Mouse (Mus musculus): ENCODE measurements at regions not wholly inside any gene's neighbourhood (a gene's known extent, or its start where the extent isn't known, plus 50 kb on each side); places are given as distances from the start of the nearest gene placed in this dataset.

- Histone ChIP-seq H3K36me3 (no peaks in the 10 kb centered on the region), H3K9me3 (replicated peaks) (no peaks in the 10 kb centered on the region), H3K27ac (no peak overlapping the region), H3K4me3 (replicated peaks) (no peak overlapping the region), H3K4me1 (replicated peaks) (no peaks in the 10 kb centered on the region), H3K9ac (no peak overlapping the region), H3K4me2 (no peak overlapping the region), H3K27me3 (peaks cover 23% of the 10 kb centered on the region; the same call in 1 of the 2 replicates)
- ATAC-seq (ENCODE audit: low read depth): no peak
- 51% methylated on average over 2 of the region's 2 CpGs for WGBS (ENCODE audit: insufficient replicate concordance)
- DNase-seq: no peak
Measured at GRCm38 (mm10) chrX:99632211-99632775, 161.2 kb upstream of the Pja1 start.

DNA sequence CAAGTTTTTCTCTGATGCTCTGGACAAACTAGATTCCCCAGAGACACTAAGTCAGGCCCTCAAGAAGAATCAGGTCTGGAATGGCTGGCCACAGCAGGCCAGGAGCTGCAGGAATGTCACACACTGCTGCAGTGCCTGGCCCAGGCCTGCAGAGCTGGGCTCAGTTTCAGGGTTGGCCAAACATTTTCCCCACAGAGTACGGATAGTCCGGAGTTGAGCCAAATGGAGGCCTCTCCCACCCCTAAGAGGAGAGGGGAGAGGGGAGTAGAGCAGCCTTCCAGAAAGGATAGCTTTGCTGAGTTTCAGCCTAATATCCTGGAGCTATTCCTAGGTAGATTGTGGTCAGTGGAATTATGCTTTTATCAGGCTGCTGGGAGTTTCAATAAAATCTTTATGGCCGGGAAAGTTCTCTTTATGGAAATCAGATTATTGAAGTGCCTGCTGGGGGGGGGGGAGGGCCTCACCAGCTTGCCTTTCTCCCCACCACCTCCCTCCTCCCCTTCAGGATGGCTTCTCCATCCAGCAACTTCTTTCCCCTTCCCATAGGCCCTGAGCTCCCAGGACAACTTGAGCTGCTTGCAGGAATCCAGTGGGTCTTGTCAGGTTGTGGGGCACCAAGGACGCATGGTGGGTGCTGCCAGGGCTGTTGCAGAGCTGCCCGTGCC lies 153.6 kb upstream of the Pja1 start:
- DNase-seq (no peak), ATAC-seq (ENCODE audit: low read depth) (no peak)
- Histone ChIP-seq H3K9ac (no peak overlapping the region), H3K4me2 (no peak overlapping the region), H3K36me3 (no peaks in the 10 kb centered on the region), H3K4me3 (replicated peaks) (no peak overlapping the region), H3K27ac (no peak overlapping the region), H3K4me1 (replicated peaks) (no peaks in the 10 kb centered on the region), H3K9me3 (replicated peaks) (no peaks in the 10 kb centered on the region), H3K27me3 (peaks cover 18% of the 10 kb centered on the region; the same call in 1 of the 2 replicates)
- WGBS (ENCODE audit: insufficient replicate concordance): 53% methylated on average over 5 of the region's 5 CpGs

DNA sequence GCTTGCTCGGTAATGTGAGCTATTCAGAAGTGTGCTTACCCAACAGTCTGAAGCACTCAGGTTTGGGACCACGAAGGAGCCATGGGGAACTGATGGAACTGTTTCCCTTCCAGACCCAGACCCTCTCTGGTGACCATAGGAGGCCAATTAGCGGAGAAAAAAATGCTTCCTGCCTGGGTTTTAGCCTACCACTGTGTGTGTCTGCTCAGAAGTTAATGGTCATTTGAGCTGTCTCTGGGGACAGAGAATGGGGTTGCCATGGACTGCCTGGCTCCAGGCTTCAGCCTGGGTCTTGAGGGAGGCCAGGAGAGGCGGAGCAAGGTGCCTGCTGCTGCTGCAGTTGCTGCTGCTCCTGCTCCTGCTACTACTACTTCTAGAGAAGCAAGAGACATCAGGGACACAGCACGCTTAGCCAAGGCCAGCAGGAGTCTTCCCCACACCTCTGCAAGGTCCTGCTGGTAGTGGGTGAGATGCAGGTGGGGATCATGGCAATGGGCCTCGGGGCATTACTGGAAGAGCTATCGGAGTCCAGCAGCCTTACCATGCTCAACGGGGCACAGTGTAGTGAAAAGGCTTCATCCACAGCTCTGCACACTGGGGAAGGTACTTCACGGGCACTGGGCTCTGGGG lies 141.2 kb upstream of the Pja1 start:
- Histone ChIP-seq H3K4me1 (replicated peaks) (no peaks in the 10 kb centered on the region), H3K36me3 (no peaks in the 10 kb centered on the region), H3K4me3 (replicated peaks) (no peak overlapping the region), H3K27me3 (peaks cover 24% of the 10 kb centered on the region; the same call in 1 of the 2 replicates), H3K27ac (no peak overlapping the region), H3K9ac (no peak overlapping the region), H3K4me2 (no peak overlapping the region), H3K9me3 (replicated peaks) (no peaks in the 10 kb centered on the region)
- DNase-seq (no peak), ATAC-seq (ENCODE audit: low read depth) (no peak)
- WGBS (ENCODE audit: insufficient replicate concordance): 54% methylated on average over 9 of the region's 9 CpGs

- 54% methylated on average over 5 of the region's 5 CpGs for WGBS (ENCODE audit: insufficient replicate concordance)
Measured at GRCm38 (mm10) chrX:99610096-99610495, 139.0 kb upstream of the Pja1 start.

DNA sequence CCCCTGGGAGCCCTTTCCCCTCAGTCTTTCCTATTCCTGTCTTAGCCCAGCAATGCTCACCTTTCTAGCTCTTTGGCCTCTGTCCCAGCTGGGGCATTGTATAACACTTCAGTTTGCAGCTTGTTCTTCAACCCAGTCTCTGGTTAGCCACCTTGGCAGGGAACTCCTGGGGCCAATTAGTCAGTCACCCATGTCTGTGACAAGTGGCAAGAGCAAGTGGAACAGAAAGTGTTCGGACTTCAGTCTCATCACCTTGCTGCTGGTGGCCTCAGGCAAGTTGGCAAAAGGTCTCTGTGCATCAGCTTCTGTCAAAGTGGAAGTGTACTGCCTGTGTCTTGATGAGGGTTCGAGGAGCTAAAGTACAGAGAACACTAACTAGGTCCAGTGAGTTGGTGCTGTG lies 138.5 kb upstream of the Pja1 start:
- 52% methylated on average over 2 of the region's 2 CpGs for WGBS (ENCODE audit: insufficient replicate concordance)

More at GRCm38 (mm10) chrX:99610096-99610495, 139.0 kb upstream of the Pja1 start:
- Histone ChIP-seq H3K9ac (no peak overlapping the region), H3K4me1 (replicated peaks) (no peaks in the 10 kb centered on the region), H3K4me2 (no peak overlapping the region), H3K27me3 (peaks cover 36% of the 10 kb centered on the region; the same call in 1 of the 2 replicates), H3K36me3 (no peaks in the 10 kb centered on the region), H3K4me3 (replicated peaks) (no peak overlapping the region), H3K27ac (no peak overlapping the region), H3K9me3 (replicated peaks) (no peaks in the 10 kb centered on the region)
- DNase-seq (no peak), ATAC-seq (ENCODE audit: low read depth) (no peak)

GRCm38 (mm10) chrX:99608284-99608692 lies 137.2 kb upstream of the Pja1 start:
- peaks cover 33% of the 10 kb centered on the region; the same call in 1 of the 2 replicates for H3K27me3 ChIP-seq
- 57% methylated on average over 2 of the region's 2 CpGs for WGBS (ENCODE audit: insufficient replicate concordance)
- no peaks in the 10 kb centered on the region for H3K4me1 ChIP-seq (replicated peaks)

More for the DNA sequence above, 138.5 kb upstream of the Pja1 start:
- no peaks in the 10 kb centered on the region for H3K36me3 ChIP-seq
- H3K4me1 ChIP-seq (replicated peaks): no peaks in the 10 kb centered on the region
- H3K27me3 ChIP-seq: peaks cover 36% of the 10 kb centered on the region; the same call in 1 of the 2 replicates
- DNase-seq (no peak), ATAC-seq (ENCODE audit: low read depth) (no peak)
- no peak overlapping the region for H3K27ac ChIP-seq
- H3K9me3 ChIP-seq (replicated peaks): no peaks in the 10 kb centered on the region
- H3K9ac ChIP-seq: no peak overlapping the region
- H3K4me2 ChIP-seq: no peak overlapping the region
- H3K4me3 ChIP-seq (replicated peaks): no peak overlapping the region

DNA sequence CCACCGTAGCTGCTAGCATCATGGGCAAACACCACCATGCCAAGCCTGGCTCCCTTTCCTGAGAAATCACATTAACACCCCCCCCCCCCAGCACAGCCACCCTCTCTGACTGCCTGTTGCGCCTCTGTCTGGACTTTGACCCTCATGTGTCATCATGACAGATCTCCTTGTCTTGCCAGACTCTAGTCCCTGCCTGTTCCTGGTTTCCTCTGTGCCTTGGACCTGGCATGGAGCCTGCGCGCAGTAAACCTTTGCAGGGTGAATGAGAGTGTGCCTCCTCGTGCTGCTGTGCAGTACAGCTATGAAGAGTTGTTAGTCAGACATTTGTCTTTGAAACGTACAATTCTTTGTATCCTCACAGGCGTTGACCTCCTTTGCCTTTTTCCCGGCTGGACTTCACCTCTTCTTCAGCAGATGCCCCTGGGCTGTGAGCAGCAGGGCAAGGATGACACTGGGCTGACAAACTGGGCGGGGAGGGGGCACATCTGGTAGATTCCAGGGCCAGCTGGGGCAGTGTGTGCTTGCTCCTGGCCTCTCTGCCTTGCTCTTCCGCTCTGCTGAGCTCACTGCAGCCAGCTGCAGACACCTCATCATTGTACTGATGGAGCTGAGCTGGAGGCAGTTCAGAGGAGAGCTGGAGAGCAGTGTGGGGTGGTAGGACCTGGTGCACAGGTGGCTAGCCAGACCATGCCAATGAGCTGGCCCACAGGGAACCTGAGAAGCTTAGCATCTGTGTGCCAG lies 134.2 kb upstream of the Pja1 start:
- H3K9me3 ChIP-seq (replicated peaks): no peaks in the 10 kb centered on the region
- no peaks in the 10 kb centered on the region for H3K4me1 ChIP-seq (replicated peaks)
- H3K36me3 ChIP-seq: no peaks in the 10 kb centered on the region
- H3K27ac ChIP-seq: no peak overlapping the region
- H3K27me3 ChIP-seq: peaks cover 31% of the 10 kb centered on the region; the same call in 1 of the 2 replicates
- 57% methylated on average over 10 of the region's 10 CpGs for WGBS (ENCODE audit: insufficient replicate concordance)
- no peak overlapping the region for H3K9ac ChIP-seq
- no peak overlapping the region for H3K4me2 ChIP-seq
- ATAC-seq (ENCODE audit: low read depth) (no peak), DNase-seq (no peak)
- H3K4me3 ChIP-seq (replicated peaks): no peak overlapping the region

More at GRCm38 (mm10) chrX:99608284-99608692, 137.2 kb upstream of the Pja1 start:
- no peak overlapping the region for H3K4me2 ChIP-seq
- ATAC-seq (ENCODE audit: low read depth) (no peak), DNase-seq (no peak)
- H3K9ac ChIP-seq: no peak overlapping the region
- no peaks in the 10 kb centered on the region for H3K9me3 ChIP-seq (replicated peaks)
- no peak overlapping the region for H3K27ac ChIP-seq
- no peaks in the 10 kb centered on the region for H3K36me3 ChIP-seq
- H3K4me3 ChIP-seq (replicated peaks): no peak overlapping the region

- no peak for DNase-seq
- H3K9ac ChIP-seq: no peak overlapping the region
- peaks cover 19% of the 10 kb centered on the region; the same call in 1 of the 2 replicates for H3K27me3 ChIP-seq
- H3K4me1 ChIP-seq (replicated peaks): no peaks in the 10 kb centered on the region
- no peaks in the 10 kb centered on the region for H3K36me3 ChIP-seq
- H3K4me3 ChIP-seq (replicated peaks): no peak overlapping the region
- 38% methylated on average over 6 of the region's 6 CpGs for WGBS (ENCODE audit: insufficient replicate concordance)
- H3K9me3 ChIP-seq (replicated peaks): no peaks in the 10 kb centered on the region
- ATAC-seq (ENCODE audit: low read depth): no peak
- no peak overlapping the region for H3K4me2 ChIP-seq
- H3K27ac ChIP-seq: no peak overlapping the region
Measured at GRCm38 (mm10) chrX:99603714-99604113, 132.6 kb upstream of the Pja1 start.

DNA sequence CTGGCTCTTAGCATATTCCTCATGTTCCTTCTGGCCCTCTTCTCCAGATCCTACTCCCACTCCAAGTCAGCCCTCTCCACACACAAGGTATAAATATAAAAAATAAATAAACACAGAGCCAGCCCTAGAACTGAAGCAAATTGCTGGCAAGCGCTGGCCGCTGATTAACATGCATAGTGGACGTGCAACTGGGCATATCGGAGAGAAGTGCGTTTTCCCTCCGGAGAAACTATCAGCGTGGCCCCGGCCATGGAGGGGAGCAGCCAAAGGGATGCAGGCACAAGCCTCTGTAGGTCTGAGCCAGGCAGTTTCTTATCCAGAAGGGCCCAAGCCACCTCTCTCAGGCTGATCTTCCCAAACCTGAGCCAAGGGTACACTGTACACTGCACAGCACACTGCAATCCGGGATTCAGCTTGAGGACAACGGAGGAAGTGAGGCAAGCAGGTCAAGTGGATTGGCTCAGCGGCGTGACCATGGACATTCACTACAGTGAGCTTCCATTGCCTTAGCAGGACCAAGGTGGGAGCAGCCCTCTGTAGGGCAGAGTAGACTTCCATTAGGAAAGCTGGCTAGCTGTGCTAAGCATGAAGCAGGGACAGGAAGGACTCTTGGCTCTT lies 131.3 kb upstream of the Pja1 start:
- Histone ChIP-seq H3K36me3 (no peaks in the 10 kb centered on the region), H3K9ac (no peak overlapping the region), H3K4me1 (replicated peaks) (no peaks in the 10 kb centered on the region), H3K4me3 (replicated peaks) (no peak overlapping the region), H3K27ac (no peak overlapping the region), H3K27me3 (peaks cover 13% of the 10 kb centered on the region; the same call in 1 of the 2 replicates), H3K4me2 (no peak overlapping the region), H3K9me3 (replicated peaks) (no peaks in the 10 kb centered on the region)
- 78% methylated on average over 12 of the region's 12 CpGs for WGBS (ENCODE audit: insufficient replicate concordance)
- DNase-seq: no peak
- no peak for ATAC-seq (ENCODE audit: low read depth)

DNA sequence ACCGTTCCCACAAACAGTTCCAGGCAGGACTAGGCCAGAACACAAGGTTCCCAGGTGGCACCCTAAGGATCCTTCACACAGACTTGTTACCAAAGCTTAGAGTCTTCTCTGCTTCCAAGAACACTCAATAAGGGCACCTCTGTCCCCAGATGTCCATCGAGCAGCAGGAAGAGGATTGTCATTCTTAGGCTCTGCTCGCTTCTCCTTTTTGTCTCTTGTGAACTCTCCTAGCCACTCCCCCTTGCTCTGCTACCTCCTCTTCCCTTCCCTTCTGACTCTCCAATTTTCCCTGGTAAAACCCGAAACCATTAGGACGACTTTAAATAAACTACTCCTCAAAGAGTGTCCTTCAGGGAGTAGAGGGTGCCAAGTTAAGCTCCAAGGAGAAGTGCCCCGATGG lies 124.4 kb upstream of the Pja1 start:
- 58% methylated on average over 6 of the region's 6 CpGs for WGBS (ENCODE audit: insufficient replicate concordance)
- Histone ChIP-seq H3K27me3 (peaks cover 13% of the 10 kb centered on the region; the same call in 1 of the 2 replicates), H3K36me3 (no peaks in the 10 kb centered on the region), H3K9ac (no peak overlapping the region), H3K4me2 (no peak overlapping the region), H3K4me1 (replicated peaks) (no peaks in the 10 kb centered on the region), H3K27ac (no peak overlapping the region), H3K9me3 (replicated peaks) (no peaks in the 10 kb centered on the region), H3K4me3 (replicated peaks) (no peak overlapping the region)
- ATAC-seq (ENCODE audit: low read depth) (no peak), DNase-seq (no peak)
